Mouse (Mus musculus) megakaryocyte, adult 5-6 weeks (primary cell): ENCODE results near the gene Allc. TPM values are rescaled to one million over a fixed set of nuclear protein-coding genes. Genes with fewer than 3 reads are reported as not detected.

Experiments
- ATAC-seq: 2 replicates; pipeline ENCODE4 v1.8.0; 2016; ENCODE audit warnings: mild to moderate bottlenecking, inconsistent platforms; ENCODE audit not compliant: poor library complexity, severe bottlenecking
- total RNA-seq, 2 experiments: library from RNA; stranded (forward) in 1 of 2; stranded (reverse) in 1 of 2; fragments of 153-499, 151-499 nt in 1 of 2; fragments of 221-1000, 200-1000 nt in 1 of 2; gene quantifications; 2 replicates each; pipeline versions ENCODE4 v1.2.3 to v1.2.4; 2015 to 2017

The Allc gene
- total RNA-seq, 2 experiments from 2014 or later = not detected

DNA sequence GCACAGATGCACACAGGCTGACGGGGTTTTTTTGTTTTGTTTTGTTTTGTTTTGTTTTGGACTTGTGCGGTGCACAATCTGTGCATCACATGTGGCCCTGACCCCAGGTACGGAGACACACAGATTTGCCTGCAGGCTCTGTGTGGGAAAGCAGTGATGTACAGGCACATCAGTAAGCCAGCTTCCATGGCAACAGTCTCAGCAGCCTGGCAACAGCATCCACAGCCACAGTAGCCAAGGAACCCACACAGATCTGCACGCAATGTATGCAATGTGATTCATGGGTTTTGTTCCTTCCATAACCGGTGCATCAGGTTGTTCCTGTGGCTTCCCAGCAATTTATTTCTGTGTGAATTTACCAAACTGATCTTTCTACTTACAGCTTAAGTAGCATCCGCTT is 5.6 kb upstream of the Allc start:
- ATAC-seq = no peak

DNA sequence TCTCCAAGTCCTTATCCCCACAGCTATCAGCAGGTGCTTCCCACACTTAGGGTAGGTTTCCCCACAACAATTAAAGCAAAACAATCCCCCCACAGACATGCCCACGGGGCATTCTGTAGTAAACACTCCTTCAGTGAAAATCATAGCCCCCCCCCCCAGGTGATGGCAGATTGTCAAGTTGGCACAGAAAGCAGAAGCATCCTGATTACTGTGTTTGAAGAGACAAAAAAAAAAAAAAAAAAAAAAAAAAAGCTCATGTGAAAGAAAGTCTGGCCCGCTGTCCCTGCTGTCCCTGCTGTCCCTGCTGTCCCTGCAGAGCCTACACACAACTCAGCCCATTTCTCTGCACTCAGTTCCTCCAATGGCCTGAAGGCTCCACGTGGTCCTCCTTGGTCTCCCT is 1.7 kb upstream of the Allc start:
- no peak for ATAC-seq

DNA sequence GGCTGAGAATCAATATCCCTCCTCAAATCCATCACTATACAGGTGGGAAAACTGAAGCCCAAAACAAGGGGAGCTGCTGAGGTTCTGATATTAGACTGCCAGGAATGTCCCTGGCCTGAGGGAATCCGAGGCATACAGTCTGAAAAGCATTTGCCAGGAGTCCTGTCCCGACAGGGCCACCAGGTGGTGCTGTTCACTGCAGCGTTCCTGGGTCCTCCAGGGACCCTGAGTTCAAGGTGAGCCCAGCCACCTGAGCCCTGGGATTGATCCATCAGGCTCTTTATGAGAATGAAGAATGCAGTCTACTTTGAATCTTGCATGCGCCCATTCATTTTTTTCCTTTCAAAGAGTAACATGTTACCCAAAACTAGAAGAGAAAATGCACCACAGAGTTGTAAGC is 3.2 kb downstream of the Allc start:
- ATAC-seq = no peak

DNA sequence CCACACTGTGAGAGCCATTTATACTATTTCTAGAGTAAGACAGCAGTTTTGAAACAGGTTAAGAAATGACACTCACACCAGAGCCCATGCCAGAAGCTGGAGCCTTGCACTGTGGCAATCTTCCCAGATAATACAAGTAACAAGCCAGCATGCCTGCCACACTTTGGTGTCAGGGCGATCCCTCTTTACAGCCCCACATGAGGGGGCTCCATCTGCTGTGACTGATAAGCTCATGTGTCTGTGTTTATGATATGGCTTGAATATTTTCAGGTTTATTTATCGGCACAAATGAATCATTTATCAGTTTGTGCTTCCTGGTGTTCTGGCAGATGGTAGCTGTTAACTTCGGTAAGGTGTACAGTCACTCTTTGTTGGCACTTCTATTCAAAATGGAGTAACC is 4.2 kb downstream of the Allc start:
- ATAC-seq = no peak

DNA sequence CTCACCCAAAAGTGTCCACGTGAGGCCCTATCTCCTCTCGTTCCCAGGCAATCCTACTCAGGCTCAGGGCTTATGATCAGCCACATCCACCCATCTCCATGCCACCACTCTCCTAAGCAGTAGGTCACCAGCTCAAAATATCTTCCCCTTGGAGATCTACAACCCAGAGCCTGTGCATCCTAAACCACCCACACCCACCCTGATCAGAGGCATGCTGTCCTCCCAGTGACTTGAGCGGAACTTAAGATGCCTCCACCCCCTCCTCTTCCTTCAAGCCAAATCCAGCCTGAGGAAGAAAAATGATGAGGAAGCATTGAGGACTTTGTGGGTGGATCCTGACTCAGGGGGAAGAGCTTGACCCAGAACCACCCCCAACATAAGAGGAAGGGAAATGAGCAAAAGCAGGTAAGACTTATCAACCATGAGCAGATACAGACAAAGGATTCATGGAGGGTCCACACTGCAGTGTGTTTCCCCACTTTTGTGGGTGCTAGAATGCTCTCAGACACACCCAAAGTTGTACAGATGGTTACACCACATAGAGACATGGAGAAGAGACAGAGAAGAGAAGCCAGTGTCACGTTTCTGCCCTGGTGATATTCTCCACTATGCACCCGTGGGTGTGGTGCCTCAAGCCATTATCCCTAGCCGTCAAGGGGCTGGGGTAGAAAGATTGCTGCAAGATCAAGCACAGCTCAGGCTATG is 6.8 kb downstream of the Allc start:
- no peak for ATAC-seq

DNA sequence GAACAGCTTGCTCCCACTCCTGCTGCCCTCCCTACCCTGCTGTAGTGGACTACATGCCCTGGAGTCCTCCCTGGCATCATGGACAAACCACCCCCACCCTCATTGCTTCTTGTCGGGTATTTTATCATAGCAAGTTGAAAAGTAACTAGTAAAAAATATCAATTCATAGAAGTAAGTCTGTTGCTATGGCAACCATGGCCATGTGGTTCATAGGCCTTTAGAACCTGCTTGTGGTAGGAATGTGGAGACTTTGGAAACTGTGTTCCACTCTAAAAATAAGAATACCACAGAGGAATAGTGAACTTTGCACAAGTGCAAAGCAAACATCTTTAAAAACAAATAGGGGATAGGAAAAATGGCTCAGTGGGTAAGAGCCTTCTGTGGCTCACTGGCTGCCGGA is 10.1 kb downstream of the Allc start:
- ATAC-seq = no peak

DNA sequence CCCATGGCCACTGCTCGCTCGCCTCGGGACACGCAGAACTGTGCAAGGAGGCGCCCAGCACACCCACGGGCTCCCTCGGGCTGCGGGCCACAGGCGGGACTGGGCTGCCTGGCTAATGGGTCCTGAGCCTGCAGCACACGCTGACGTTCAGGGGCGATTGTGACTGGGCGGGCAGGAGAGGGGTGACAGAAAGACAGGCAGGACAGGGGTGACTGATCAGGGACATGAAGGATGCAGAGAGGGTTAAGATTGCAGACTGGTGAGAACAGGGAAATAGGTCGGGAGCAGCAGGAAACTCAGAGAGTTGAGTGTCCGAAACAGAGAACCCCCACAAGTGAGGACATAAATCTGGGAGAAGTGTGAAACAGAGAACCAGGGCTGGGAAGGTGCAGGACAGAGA is 30.0 kb downstream of the Allc start, which contains the start of gene Dcdc2c:
Gene Dcdc2c, minus strand, starts transcription at position 101 of the 400 bp plus-strand sequence.
- ATAC-seq = no peak

DNA sequence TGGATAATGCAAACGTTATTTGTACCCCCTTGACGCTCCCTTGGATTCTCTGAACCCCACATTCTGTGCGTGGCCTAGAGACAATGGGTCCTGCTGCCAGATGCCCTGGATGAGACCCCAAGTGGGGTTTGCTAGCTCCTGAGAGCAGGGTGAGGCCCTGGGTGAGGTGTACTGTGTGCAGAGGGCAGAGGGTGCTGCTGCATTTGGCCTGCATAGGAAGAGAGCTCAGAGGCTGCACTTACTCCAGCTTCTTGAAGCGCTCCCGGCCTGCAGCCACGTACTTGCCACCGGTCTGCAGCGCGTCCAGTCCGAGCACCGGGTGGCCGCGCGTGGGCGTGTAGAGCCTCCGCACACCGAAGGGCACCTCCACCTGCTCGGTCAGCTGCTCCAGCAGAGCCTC is 30.5 kb downstream of the Allc start:
- ATAC-seq = no peak

DNA sequence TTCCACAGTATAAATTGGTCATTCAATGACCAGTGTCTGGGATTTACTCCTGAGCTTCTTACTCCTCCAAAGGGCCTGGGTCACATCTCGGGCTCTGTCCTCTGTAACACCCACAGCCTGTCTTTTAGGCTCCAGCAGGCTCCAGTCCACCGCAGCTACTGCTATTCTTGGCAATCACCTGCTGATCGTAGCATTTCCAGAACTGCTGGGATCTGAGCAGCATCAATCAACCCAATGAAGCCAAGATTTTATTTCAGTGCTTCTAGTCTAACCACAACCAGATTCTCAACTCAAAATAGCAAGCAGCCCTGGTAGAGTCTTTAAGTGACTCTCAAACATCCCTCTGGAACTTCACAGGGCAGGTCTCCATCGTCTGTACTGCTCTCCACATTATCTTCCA is 33.4 kb downstream of the Allc start:
- ATAC-seq = no peak

DNA sequence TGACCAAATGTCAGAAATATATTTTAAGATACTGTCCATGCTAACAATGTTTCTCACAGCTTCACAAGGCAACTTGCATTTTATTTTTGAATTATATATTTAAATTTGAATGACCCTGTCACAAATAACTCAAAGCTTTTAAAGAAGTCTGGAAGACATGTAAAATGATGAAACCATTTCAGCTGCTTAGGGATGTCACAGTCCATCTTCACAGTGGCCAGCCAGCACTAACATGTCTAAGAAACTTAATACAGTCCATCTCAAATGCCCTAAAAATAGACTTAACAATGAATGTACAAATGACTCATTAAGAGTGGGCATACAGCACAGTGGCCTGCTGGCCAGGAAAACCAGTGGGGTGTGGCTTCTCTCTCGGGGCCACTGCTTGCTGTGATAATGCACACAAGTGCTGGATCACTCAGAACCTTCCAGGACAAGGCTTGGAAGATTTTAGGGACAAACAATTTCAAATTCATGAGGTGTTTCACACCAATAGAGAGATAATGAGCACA is 68.0 kb downstream of the Allc start:
- no peak for ATAC-seq

DNA sequence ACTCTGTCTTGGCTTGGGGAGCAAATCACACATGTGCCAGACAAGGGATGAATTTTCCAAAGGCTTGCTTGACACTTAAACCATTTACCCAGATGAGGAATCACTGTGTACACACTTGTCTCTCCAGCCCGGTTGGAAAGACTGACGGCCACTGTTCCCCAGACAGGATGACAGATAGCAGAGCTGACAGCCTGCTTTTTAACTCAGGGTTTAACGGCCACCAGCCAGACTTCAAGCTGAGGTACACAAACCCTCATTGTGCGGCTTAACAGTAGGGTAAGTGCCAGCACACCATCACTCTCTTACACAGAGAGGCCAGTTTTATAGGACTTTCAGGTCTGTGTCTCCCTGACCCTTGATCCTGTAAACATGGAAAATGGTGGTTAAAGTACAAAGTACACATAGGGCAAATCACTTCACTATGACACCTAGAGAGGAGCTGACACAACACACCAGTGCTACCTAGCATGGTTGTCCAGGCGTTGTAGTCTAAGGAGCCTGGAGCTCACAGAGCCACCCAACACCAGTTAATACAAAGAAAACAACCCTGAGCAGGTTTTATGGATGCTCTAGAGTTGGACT is 72.5 kb downstream of the Allc start:
- ATAC-seq = no peak

Other genes with a start within 250 kb of the Allc start
- gene Dcdc2c, start 30.1 kb downstream of the Allc start, total RNA-seq (2015) = not detected in 2 replicates
- gene Dcdc2c, start 30.1 kb downstream of the Allc start, total RNA-seq (2017) = 0.45 TPM in 1 of 2 replicates, not detected in the other
- gene Colec11, start 40.9 kb upstream of the Allc start, total RNA-seq (2015) = 0.25 TPM in 1 of 2 replicates, not detected in the other
- 0.92 TPM in 1 of 2 replicates, not detected in the other for gene Colec11, start 40.9 kb upstream of the Allc start, total RNA-seq (2017)
- 1,498 and 1,642 TPM in 2 replicates for gene Rps7, start 53.4 kb upstream of the Allc start, total RNA-seq (2015)
- gene Rps7, start 53.4 kb upstream of the Allc start, total RNA-seq (2017) = 2,690 and 2,962 TPM in 2 replicates
- gene Rnaseh1, start 67.1 kb upstream of the Allc start, total RNA-seq (2015) = 17.1 and 21.2 TPM in 2 replicates
- 13.5 and 19.5 TPM in 2 replicates for gene Rnaseh1, start 67.1 kb upstream of the Allc start, total RNA-seq (2017)
- gene Adi1, start 92.7 kb upstream of the Allc start, total RNA-seq (2015) = 28.8 and 32.0 TPM in 2 replicates
- 7.6 and 9.1 TPM in 2 replicates for gene Adi1, start 92.7 kb upstream of the Allc start, total RNA-seq (2017)
- gene Trappc12, start 167.9 kb upstream of the Allc start, total RNA-seq (2015) = 25.9 and 29.7 TPM in 2 replicates
- gene Trappc12, start 167.9 kb upstream of the Allc start, total RNA-seq (2017) = 34.3 and 40.3 TPM in 2 replicates
- gene Eipr1, start 169.3 kb upstream of the Allc start, total RNA-seq (2015) = 21.2 and 22.7 TPM in 2 replicates
- gene Eipr1, start 169.3 kb upstream of the Allc start, total RNA-seq (2017) = 26.9 and 33.8 TPM in 2 replicates